Mouse (Mus musculus) G1E (cell line): Measurements from ENCODE around the gene Fgfr2. TPM values are rescaled to one million over a fixed set of nuclear protein-coding genes. Genes with fewer than 3 reads are reported as not detected.

Experiments
- ATAC-seq: 2 replicates; pipeline ENCODE4 v1.8.0; 2016; ENCODE audit warnings: mild to moderate bottlenecking; ENCODE audit not compliant: insufficient number of reproducible peaks, poor library complexity, low FRiP score, severe bottlenecking; ENCODE audit errors: extremely low read depth
- DNase-seq: peaks from one replicate; pipeline ENCODE4 v3.0.0; 2012; ENCODE audit warnings: low spot score
- H3K27me3 ChIP-seq: 2 replicates; pipeline ENCODE4 v1.6.1; 2012; ENCODE audit warnings: mild to moderate bottlenecking, low read length, inconsistent platforms; ENCODE audit not compliant: insufficient read depth
- H3K36me3 ChIP-seq: replicated peaks from 2 replicates; pipeline ENCODE3; 2012; ENCODE audit warnings: mild to moderate bottlenecking, inconsistent platforms
- H3K4me1 ChIP-seq: 2 replicates; pipeline ENCODE4 v1.6.1; 2012; ENCODE audit warnings: low read depth, low read length, inconsistent platforms, mixed read lengths; ENCODE audit not compliant: insufficient read depth
- H3K4me3 ChIP-seq: 2 replicates; pipeline ENCODE4 v1.5.1; 2012; ENCODE audit warnings: low read depth, mild to moderate bottlenecking, inconsistent platforms, low read length, moderate library complexity, mixed read lengths
- H3K9me3 ChIP-seq: replicated peaks from 2 replicates; pipeline ENCODE4 v1.6.1; 2012; ENCODE audit warnings: inconsistent platforms
- CTCF ChIP-seq: IDR thresholded peaks from 2 replicates; pipeline ENCODE4 v1.5.1; 2012; ENCODE audit warnings: low read depth, low read length, inconsistent platforms, mixed read lengths
- GATA1 ChIP-seq: IDR thresholded peaks from 2 replicates; pipeline ENCODE4 v1.6.1; 2012; ENCODE audit warnings: borderline replicate concordance, low read length, inconsistent platforms, mixed read lengths
- GATA2 ChIP-seq: IDR thresholded peaks from 2 replicates; pipeline ENCODE4 v1.6.1; 2012; ENCODE audit warnings: low read depth, low read length, inconsistent platforms, borderline replicate concordance
- POLR2AphosphoS5 ChIP-seq: IDR thresholded peaks from 2 replicates; pipeline ENCODE4 v1.6.1; 2012; ENCODE audit warnings: low read depth, low read length, inconsistent platforms; ENCODE audit not compliant: insufficient replicate concordance
- TAL1 ChIP-seq: conservative IDR thresholded peaks from 2 replicates; pipeline ENCODE4 v1.6.1; 2012; ENCODE audit warnings: low read depth, low read length, inconsistent platforms, mixed read lengths
- polyA plus RNA-seq: library from polyadenylated mRNA; stranded (reverse); fragments of >175 nt; gene quantifications from 2 replicates; pipeline ENCODE4 v1.2.3, GENCODE M21; 2012
- total RNA-seq, 2 experiments: library from RNA; stranded (forward) in 1 of 2; stranded (reverse) in 1 of 2; fragments of 200-1000 nt in 1 of 2; fragments of >200 nt in 1 of 2; fragmentation: Nextera tagmentation in 1 of 2; gene quantifications; 2 replicates each; pipeline ENCODE4 v1.2.3; 2014 to 2017

Gene Fgfr2
- total and polyA plus RNA-seq, 3 experiments, result 0.22 TPM; not detected in 2

DNA sequence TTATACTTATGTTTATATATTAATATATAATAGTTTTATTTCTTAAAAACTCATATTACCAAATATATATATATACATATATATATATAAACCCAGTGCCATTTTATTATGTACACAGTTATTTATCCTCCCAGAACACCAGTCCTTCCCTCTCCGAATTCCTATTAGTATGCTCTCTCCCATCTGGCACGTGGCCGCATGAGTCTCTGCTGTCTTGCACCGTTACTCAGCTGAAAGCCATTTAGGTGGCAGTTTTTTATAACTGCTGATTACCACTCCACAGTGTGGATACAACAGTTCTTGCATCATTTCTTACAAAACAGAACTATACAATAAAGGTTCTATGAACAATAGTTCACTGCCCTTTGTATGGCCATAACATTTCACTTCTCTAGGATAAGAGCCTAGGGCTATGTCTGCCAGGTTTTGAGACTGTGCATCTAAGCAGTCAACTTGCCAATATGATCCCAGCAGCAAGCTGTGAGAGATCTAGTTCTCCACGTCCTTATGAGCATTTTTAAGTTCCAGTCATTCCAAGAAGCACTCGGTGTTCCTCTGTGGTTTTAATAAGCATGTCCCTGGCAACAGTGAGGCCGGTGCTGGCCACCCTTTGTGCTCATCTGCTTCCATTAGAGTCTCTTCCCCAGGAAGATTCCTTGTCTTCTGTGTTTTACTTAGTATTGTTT, 1777.2 kb downstream of the Fgfr2 start:
- Histone ChIP-seq H3K36me3 (peaks cover 89% of the 10 kb centered on the region), H3K4me3 (no peak overlapping the region), H3K27me3 (no peaks in the 10 kb centered on the region), H3K4me1 (peaks cover 5% of the 10 kb centered on the region; the same call in 1 of the 2 replicates), H3K9me3 (no peaks in the 10 kb centered on the region)
- DNase-seq, result no peak
- no peak for TF ChIP-seq POLR2AphosphoS5
- TF ChIP-seq GATA2, result no peak
- TF ChIP-seq TAL1, result no peak
- no peak for TF ChIP-seq GATA1
- TF ChIP-seq CTCF, result no peak
- ATAC-seq, result no peak

DNA sequence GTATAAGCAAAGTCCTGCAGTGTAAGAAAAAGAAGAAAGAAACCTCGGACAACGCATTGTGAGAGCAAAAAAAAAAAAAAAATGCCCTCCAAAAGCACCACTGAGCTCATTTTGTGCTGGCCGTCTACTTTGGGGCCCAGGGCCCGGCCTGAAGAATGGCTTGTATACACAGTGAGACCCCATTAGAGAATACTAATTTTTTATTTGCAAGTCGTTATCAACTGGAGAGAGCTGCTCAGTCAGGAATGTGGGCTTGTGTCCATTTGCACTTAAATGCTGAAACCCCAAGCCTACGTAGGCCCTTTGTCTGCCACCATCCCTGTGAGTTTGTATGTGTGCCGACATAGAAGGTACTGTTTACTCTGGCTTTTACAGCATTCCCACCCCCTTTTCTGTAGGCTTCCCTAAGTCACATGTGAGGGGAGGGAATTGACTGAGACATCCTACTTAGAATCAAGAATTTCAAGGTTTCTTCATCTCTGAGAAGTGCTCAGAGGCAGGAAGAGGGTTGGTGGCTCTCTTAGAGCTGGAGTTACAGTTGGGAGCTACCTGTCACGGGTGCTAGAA, 1785.6 kb downstream of the Fgfr2 start:
- ATAC-seq (no peak), DNase-seq (no peak)
- Histone ChIP-seq H3K4me1 (no peaks in the 10 kb centered on the region), H3K4me3 (no peak overlapping the region), H3K27me3 (no peaks in the 10 kb centered on the region), H3K9me3 (no peaks in the 10 kb centered on the region), H3K36me3 (peaks cover 59% of the 10 kb centered on the region)
- TF ChIP-seq GATA1, result no peak
- no peak for TF ChIP-seq CTCF
- no peak for TF ChIP-seq POLR2AphosphoS5
- TF ChIP-seq TAL1, result no peak
- TF ChIP-seq GATA2, result no peak

DNA sequence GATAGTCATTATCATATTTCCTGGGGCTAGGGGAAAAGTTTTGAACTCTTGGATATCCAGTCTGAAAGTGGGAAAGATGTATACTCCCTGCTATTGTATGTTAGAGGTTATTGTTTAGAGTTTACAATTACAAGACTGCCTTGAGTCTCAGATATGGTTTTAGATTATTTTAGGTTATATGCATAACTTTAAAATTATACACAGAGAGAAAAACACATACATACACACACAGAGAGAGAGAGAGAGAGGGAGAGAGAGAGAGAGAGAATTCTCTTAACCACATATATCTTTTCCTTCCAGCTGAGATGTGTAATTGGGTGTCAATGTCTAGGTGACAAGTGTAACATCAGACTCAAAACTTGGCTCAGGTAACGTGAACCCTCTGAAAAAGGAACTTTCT, 1789.6 kb downstream of the Fgfr2 start, which contains the start of gene Fam24a:
Fam24a (plus strand) TSS at position 301 of the 400 bp plus-strand sequence.
- Histone ChIP-seq H3K36me3 (peaks cover 23% of the 10 kb centered on the region), H3K4me1 (no peaks in the 10 kb centered on the region), H3K4me3 (no peak within 1 kb of the TSS), H3K9me3 (no peaks in the 10 kb centered on the region), H3K27me3 (no peaks in the 10 kb centered on the region)
- TF ChIP-seq GATA2 (no peak), POLR2AphosphoS5 (no peak), TAL1 (no peak), CTCF (no peak), GATA1 (no peak)
- DNase-seq, result no peak
- no peak for ATAC-seq

DNA sequence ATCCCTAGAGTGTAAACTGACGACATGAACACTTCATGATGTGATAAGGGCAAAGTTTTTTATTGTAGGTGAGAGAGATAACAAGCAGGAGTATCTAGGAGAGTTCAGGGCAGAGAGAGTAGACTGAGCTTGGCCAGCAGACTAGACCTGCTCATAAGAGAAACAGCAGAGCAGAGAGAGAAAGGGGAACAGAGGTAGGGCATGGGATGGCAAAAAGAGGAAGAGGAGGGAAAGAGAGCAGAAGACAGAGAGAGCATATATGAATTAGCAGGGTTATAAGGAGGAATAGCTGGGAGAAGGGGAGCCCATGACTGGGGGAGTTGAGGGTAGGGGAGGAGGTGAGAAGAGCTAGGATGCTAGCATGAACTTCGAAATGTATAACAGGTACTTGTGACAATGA, 1791.5 kb downstream of the Fgfr2 start:
- DNase-seq (no peak), ATAC-seq (no peak)
- H3K4me1 ChIP-seq, result no peaks in the 10 kb centered on the region
- TF ChIP-seq GATA2 (no peak), TAL1 (no peak)
- H3K36me3 ChIP-seq, result peaks cover 12% of the 10 kb centered on the region
- no peaks in the 10 kb centered on the region for H3K27me3 ChIP-seq
- no peaks in the 10 kb centered on the region for H3K9me3 ChIP-seq
- H3K4me3 ChIP-seq, result no peak overlapping the region

DNA sequence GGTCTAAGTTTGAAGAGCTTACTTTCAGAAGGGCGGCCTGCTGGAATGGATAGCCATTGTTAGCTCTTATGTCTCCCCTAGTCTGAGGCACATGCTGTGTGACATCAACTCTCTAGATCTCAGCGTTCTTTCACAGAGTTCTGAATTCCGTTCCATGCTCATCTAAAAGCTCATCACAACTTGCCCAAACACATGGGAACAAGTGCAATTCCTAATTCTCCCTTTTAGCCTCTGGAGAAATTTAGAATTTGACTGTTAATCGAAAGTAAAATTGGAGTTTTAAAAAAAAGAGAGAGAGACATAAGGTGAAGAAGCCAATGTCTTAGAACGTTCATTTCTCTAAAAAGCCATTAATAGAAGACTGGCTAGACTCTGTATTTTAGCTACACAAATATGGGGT, 1793.7 kb downstream of the Fgfr2 start, which contains the start of gene Fam24b:
Fam24b (minus strand) TSS at position 101 of the 400 bp plus-strand sequence.
- Histone ChIP-seq H3K27me3 (no peaks in the 10 kb centered on the region), H3K9me3 (no peaks in the 10 kb centered on the region), H3K36me3 (no peaks in the 10 kb centered on the region), H3K4me3 (no peak within 1 kb of the TSS), H3K4me1 (no peaks in the 10 kb centered on the region)
- TF ChIP-seq GATA1, result no peak
- TF ChIP-seq GATA2, result no peak
- no peak for TF ChIP-seq TAL1
- no peak for TF ChIP-seq CTCF
- no peak for TF ChIP-seq POLR2AphosphoS5
- ATAC-seq (no peak), DNase-seq (no peak)

DNA sequence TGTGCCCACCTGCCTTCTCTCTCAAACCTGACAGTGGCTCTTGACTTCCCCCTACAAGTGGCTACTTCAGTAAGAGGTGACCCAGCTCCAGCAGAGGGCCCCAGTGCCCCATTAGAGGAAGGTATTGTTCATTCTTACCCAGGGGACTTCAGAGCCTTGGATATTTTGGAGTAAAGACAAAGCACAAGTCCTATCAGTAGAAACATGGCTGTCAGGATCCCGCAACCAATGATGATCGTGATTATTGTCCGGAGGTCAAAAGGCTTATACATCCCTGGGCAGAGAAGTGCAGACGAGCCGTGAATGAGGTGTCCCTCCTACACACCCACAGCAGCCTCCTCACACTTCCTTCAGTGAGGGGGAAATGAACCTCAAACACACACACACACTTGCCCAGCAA, 1796.1 kb downstream of the Fgfr2 start:
- TF ChIP-seq GATA2, result no peak
- TF ChIP-seq POLR2AphosphoS5, result no peak
- TF ChIP-seq TAL1, result no peak
- TF ChIP-seq CTCF, result no peak
- no peak for TF ChIP-seq GATA1
- no peak for ATAC-seq
- Histone ChIP-seq H3K36me3 (no peaks in the 10 kb centered on the region), H3K4me1 (no peaks in the 10 kb centered on the region), H3K9me3 (no peaks in the 10 kb centered on the region), H3K27me3 (no peaks in the 10 kb centered on the region), H3K4me3 (no peak overlapping the region)
- DNase-seq, result no peak
